Mouse (Mus musculus) olfactory bulb, adult 2 months (tissue): Measurements from ENCODE around the gene Cox5b.

Experiments
- CTCF ChIP-seq: fragments of 200-500 bp; IDR thresholded peaks from 2 replicates; pipeline ENCODE4 v1.5.1; 2012; ENCODE audit warnings: low read depth, mild to moderate bottlenecking, low read length, moderate library complexity; ENCODE audit not compliant: insufficient read depth
- POLR2A ChIP-seq: fragments of 200-500 bp; IDR thresholded peaks from 2 replicates; pipeline ENCODE4 v1.6.1; 2012; ENCODE audit warnings: mild to moderate bottlenecking, low read depth, low read length, moderate library complexity; ENCODE audit not compliant: insufficient read depth

GRCm38 (mm10) chr1:36723146-36724056, 32.2 kb downstream of the Cox5b start:
- TF ChIP-seq CTCF = no peak
- no peak for TF ChIP-seq POLR2A
